Mouse (Mus musculus): ENCODE data around the gene Sacm1l. TPM values are rescaled to one million over a fixed set of nuclear protein-coding genes. Genes with fewer than 3 reads are reported as not detected.
A peak's percentile ranks its signal among the peaks of the same experiment; 100 is the strongest.

Sacm1l gene
- total RNA-seq, 2 experiments from 2014 or later: 42.4 to 46.1 TPM

GRCm38 (mm10) chr9:123638231-123638630, 108.7 kb downstream of the Sacm1l start:
- intact Hi-C loops (cut with DNase I): loop anchor here (5.0 to 10.0 kb wide), 2 partner anchors 67 to 159 kb away; no protein-coding TSS in a partner anchor
- DNase-seq (ENCODE audit: extremely low spot score in 1 of 2, low spot score in 2 of 2): no peak

DNA sequence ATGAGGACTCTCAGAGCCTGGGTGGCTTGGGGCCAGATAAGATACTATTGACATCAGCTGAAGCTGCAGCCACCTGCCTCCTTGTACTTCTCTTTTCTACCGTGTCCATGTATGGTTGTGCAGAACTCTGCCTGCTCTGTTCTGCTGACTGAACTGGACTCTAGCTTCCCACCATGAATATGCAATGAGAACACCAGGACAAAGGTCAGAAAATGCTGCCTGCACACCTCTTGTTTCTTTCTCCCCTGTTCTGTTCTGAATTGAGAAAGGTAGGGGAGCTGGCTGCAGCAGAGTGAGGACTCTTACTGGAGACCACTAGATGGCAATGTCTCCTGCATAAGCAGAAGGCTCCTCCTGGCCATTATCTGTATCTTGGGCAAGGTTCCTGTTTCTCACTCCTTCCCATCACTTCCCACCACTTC, 109.1 kb downstream of the Sacm1l start:
- peak in 1 of 2 experiments; percentile 25 for DNase-seq (ENCODE audit: extremely low spot score in 1 of 2, low spot score in 2 of 2)
- intact Hi-C loops (cut with DNase I): loop anchor here (5.0 to 10.0 kb wide), 2 partner anchors 66 to 159 kb away; no protein-coding TSS in a partner anchor

- intact Hi-C loops (cut with DNase I): no loop called here
Observed at GRCm38 (mm10) chr9:123640106-123640505, 110.5 kb downstream of the Sacm1l start.

More at GRCm38 (mm10) chr9:123640106-123640505, 110.5 kb downstream of the Sacm1l start:
- no peak for DNase-seq (ENCODE audit: extremely low spot score in 1 of 2, low spot score in 2 of 2)

Other genes with a start within 250 kb of the Sacm1l start
- gene Lars2, start 162.8 kb upstream of the Sacm1l start, total RNA-seq (2021): 10 to 100 TPM; 28.5 to 37.5 TPM
- 10 to 100 TPM in 1 of 2 experiments, 1 to 10 TPM in 1; 9.9 to 10.1 TPM for gene Limd1, start 51.1 kb upstream of the Sacm1l start, total RNA-seq (2021)
- gene Slc6a20b, start 102.8 kb downstream of the Sacm1l start, total RNA-seq (2021): under 1 TPM; 0.61 to 0.75 TPM
- under 1 TPM; 0.10 to 0.17 TPM for gene Ccr9, start 148.7 kb downstream of the Sacm1l start, total RNA-seq (2021)
- 10 to 100 TPM; 15.2 to 16.2 TPM for gene Slc6a20a, start 149.1 kb downstream of the Sacm1l start, total RNA-seq (2021)
- 10 to 100 TPM; 72.3 to 72.9 TPM for gene Lztfl1, start 187.9 kb downstream of the Sacm1l start, total RNA-seq (2021)

Measured in left cerebral cortex, postnatal 10 days (tissue).